Mouse (Mus musculus) embryo, embryonic 9.5 days (tissue): ENCODE measurements around the gene Iqschfp.
A peak's percentile ranks its signal among the peaks of the same experiment; 100 is the strongest.

ENCODE experiments used
- DNase-seq: peaks from one replicate; pipeline ENCODE4 v3.0.0-alpha.2; 2017; ENCODE audit errors: extremely low spot score

Iqschfp gene

GRCm38 (mm10) chr3:68434435-68434834, 542.4 kb downstream of the Iqschfp start:
- DNase-seq = no peak

- DNase-seq = no peak
Measured at GRCm38 (mm10) chr3:68434897-68435296, 542.9 kb downstream of the Iqschfp start.

GRCm38 (mm10) chr3:68448480-68448879, 556.4 kb downstream of the Iqschfp start:
- no peak for DNase-seq

GRCm38 (mm10) chr3:68451634-68452033, 559.6 kb downstream of the Iqschfp start:
- DNase-seq = no peak

- DNase-seq = peak; percentile 43
Measured at GRCm38 (mm10) chr3:68453266-68453665, 561.2 kb downstream of the Iqschfp start.

- peak; percentile 73 for DNase-seq
Measured at GRCm38 (mm10) chr3:68453719-68454455, 561.9 kb downstream of the Iqschfp start.

- DNase-seq = no peak
Measured at GRCm38 (mm10) chr3:68466643-68467042, 574.6 kb downstream of the Iqschfp start.

- DNase-seq = peak; percentile 72
Measured at GRCm38 (mm10) chr3:68467941-68468687, 576.1 kb downstream of the Iqschfp start.

- peak; percentile 34 for DNase-seq
Measured at GRCm38 (mm10) chr3:68469643-68470042, 577.6 kb downstream of the Iqschfp start.

- DNase-seq = no peak
Measured at GRCm38 (mm10) chr3:68470061-68470460, 578.0 kb downstream of the Iqschfp start.

GRCm38 (mm10) chr3:68470622-68471021, 578.6 kb downstream of the Iqschfp start:
- no peak for DNase-seq

GRCm38 (mm10) chr3:68476336-68476735, 584.3 kb downstream of the Iqschfp start:
- no peak for DNase-seq

GRCm38 (mm10) chr3:68477478-68477877, 585.4 kb downstream of the Iqschfp start:
- DNase-seq = no peak

- no peak for DNase-seq
Measured at GRCm38 (mm10) chr3:68479266-68479665, 587.2 kb downstream of the Iqschfp start.

- DNase-seq = no peak
Measured at GRCm38 (mm10) chr3:68483517-68483916, 591.5 kb downstream of the Iqschfp start.

- DNase-seq = no peak
Measured at GRCm38 (mm10) chr3:68484021-68484420, 592.0 kb downstream of the Iqschfp start.

GRCm38 (mm10) chr3:68484561-68484960, 592.5 kb downstream of the Iqschfp start:
- no peak for DNase-seq

GRCm38 (mm10) chr3:68487621-68488020, 595.6 kb downstream of the Iqschfp start:
- no peak for DNase-seq

- DNase-seq = no peak
Measured at GRCm38 (mm10) chr3:68488316-68488715, 596.3 kb downstream of the Iqschfp start.

- no peak for DNase-seq
Measured at GRCm38 (mm10) chr3:68491516-68491915, 599.5 kb downstream of the Iqschfp start.

GRCm38 (mm10) chr3:68492066-68492465, 600.0 kb downstream of the Iqschfp start:
- DNase-seq = no peak

GRCm38 (mm10) chr3:68492513-68492912, 600.5 kb downstream of the Iqschfp start:
- DNase-seq = no peak

- DNase-seq = peak; percentile 70
Measured at GRCm38 (mm10) chr3:68493170-68493585, 601.1 kb downstream of the Iqschfp start.
